Mouse (Mus musculus) kidney, postnatal 14 days (tissue): ENCODE measurements around the gene Dap.

Experiments
- DNase-seq: peaks from one replicate; pipeline ENCODE4 v3.0.0; 2022; ENCODE audit warnings: mixed read lengths

The Dap gene

DNA sequence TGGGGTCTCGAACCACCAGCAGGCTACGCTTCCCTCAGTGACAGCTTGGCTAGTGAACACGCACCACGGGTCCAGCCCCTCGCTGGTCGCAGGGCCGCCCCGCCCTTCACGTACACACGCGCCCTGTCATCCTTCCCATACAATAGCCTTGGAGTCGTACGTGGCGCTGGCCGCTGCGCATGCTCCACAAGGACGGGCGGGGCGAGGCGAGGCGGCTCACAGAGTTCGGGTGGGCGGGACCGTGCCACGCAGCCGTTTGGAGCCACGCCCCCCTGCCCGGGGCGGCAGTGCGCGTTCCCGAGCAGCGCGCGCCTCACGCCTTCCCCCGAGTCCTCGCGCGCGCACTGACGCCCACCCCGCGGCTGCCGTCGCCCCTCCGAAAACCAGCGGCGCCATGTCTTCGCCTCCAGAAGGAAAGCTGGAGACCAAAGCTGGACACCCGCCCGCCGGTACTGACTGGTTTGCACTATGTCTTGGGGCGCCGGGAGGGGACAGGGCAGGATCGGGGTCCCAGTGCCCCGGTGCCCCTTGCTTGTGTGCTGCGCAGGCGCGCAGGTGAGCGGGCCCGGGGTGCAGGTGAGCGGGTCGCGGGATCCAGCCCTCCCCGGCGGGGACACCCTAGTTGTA lies at the start of gene Dap:
Gene Dap, plus strand, starts transcription at position 180 of the 627 bp plus-strand sequence.
- peak; percentile 99 for DNase-seq

DNA sequence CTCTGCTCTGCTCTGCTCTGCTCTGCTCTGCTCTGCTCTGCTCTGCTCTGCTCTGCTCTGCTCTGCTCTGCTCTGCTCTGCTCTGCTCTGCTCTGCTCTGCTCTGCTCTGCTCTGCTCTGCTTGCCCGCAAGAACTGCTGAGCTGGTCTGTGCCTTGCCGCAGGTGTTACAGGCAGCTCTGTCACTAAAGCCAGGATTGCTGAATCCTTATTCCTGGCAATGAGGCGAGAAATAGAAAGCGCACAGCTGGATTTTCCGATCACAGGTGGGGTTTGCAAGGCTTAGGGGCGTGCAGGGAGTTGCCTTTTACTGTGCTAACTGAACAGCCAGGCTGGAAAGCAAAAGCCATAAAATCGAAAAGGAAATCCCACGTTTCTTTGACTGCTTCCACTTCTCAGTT lies 47.5 kb upstream of the Dap start:
- DNase-seq = no peak

- DNase-seq = no peak
Observed at GRCm38 (mm10) chr15:31184651-31185443, 39.3 kb upstream of the Dap start.

DNA sequence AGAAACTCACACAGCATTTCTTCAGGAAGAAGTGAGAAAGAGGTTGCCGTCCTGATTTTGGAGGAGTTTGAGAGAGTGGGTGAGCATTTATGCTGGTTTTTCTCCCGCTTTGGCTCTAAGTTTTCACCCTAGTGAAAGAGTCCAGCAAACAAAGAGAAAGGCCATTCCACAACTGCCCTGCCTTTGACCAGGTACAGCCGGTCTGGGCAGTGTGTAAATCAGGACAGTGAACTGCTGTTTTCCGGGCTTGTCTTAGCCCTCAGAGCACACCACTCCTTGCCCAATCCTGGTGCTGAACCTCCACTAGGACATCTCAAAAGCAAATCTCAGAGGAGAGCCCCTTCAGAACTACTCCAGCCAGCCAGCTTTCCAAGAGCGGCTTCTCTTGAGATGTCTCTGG lies 38.6 kb upstream of the Dap start:
- no peak for DNase-seq

GRCm38 (mm10) chr15:31186371-31186901 lies 37.7 kb upstream of the Dap start:
- DNase-seq = no peak

DNA sequence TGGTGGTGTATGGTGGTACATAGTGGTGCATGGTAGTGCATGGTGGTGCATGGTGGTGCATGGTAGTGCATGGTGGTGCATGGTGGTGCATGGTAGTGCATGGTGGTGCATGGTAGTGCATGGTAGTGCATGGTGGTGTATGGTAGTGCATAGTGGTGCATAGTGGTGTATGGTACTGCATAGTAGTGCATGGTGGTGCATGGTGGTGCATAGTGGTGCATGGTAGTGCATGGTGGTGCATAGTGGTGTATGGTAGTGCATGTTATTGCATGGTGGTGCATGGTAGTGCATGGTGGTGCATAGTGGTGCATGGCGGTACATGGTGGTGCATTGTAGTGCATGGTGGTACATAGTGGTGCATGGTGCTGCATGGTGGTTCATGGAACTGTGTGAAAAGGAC lies 31.6 kb upstream of the Dap start:
- no peak for DNase-seq

GRCm38 (mm10) chr15:31195776-31196175 lies 28.3 kb upstream of the Dap start:
- no peak for DNase-seq

DNA sequence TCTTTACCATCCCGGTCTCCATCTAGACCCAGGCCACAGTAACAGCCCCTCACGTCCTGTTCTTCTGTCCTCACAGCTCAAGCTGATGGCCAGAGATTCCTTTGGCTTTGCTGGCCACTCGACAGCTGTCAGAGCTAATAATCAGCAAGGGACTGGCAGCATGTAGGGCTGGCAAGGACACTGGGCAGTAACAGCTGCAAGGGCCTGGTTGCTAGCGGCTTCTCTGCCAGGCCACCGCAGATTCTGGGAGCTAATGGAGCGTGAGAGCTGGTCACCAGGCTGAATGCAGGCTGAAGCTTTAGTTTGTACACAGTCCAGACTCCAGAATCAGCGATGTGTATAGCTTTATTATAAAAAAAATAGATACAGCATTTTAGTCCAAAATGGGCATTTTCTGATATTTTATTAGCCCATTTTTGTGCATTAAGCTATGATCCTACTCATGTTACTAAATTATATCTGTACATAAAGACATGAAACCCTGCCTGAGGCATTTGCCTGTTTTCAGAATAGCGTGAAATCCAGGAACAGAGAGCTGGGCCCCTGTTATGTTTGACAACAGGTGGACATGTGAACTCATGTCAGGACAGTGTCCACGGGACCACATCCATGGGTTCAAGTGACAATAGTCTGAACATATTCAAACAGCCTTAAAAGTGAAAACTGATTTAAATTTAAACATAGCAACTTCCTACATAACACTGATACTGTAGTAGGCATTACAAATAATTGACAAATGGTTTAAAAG lies 16.6 kb upstream of the Dap start:
- DNase-seq = peak; percentile 40

DNA sequence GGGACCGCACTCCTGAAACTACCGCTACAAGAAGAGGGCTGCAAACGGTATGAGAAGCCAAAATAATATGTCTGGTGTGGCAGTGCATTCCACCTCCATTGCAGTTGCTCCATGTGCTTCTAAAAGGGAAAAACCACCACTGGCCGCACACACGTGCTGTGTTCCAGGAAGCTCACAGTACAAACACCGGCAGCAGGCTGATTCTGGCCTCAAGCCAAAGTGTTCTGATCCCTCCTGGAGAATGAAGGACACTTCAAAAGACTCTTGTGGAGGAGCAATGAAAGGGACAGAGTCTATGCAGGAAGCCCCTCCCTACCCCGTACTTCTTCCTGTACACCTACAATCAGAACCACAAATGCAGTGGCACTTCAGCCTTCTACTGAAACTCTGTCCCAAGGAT lies 12.2 kb upstream of the Dap start:
- peak; percentile 60 for DNase-seq

GRCm38 (mm10) chr15:31213619-31214270 lies 10.4 kb upstream of the Dap start:
- no peak for DNase-seq

GRCm38 (mm10) chr15:31222216-31222615 lies 1.9 kb upstream of the Dap start:
- no peak for DNase-seq

DNA sequence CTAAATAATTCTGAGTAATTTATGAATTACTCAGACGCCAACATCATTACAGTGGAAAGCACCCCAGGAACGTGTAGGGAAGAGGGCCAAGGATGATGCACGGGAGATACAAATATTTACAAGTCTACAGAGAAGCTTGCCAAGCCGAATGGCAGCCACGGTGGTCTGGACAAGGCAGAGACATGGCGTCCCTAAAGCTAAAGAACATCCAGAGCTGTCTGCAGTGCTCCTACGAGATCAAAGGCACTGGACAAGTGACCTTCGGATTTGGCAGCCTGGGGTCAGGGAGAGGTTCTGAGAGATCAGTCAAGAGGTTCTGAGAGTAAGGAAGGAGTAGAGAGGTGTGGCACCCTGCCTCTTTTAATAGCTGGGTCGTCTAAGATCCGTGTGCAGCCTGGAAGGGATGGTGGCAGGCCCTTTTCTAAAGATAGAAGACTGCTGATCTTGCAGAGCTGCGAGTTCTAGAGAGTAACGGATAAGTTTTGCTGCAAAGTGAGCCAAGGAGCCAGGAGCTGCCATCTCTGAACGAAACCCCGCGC lies 449 bp upstream of the Dap start:
- no peak for DNase-seq

- peak; percentile 41 for DNase-seq
Observed at GRCm38 (mm10) chr15:31224806-31225642, 910 bp downstream of the Dap start.

- DNase-seq = no peak
Observed at GRCm38 (mm10) chr15:31225643-31226325, 1.7 kb downstream of the Dap start.

GRCm38 (mm10) chr15:31226464-31226863 lies 2.4 kb downstream of the Dap start:
- no peak for DNase-seq

DNA sequence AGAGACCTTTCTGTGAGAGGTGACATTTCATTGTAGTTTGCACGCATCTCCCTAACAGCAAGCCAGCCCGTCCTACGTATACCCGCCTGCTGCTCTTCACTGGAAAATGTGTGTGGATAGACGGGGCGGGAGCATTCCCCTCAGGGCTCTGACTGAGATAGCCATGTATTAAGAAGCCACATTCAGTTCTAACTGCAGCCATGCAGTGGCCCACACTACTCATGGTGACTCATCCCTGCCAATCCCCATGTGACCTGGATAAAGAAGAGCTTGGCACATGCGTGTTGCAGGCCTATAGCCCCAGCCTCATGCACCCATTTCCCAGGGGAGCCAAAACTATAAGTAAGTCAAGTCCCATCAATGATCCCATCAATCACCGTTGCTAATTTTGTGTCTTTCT lies 3.7 kb downstream of the Dap start:
- no peak for DNase-seq

GRCm38 (mm10) chr15:31233006-31233405 lies 8.9 kb downstream of the Dap start:
- no peak for DNase-seq

DNA sequence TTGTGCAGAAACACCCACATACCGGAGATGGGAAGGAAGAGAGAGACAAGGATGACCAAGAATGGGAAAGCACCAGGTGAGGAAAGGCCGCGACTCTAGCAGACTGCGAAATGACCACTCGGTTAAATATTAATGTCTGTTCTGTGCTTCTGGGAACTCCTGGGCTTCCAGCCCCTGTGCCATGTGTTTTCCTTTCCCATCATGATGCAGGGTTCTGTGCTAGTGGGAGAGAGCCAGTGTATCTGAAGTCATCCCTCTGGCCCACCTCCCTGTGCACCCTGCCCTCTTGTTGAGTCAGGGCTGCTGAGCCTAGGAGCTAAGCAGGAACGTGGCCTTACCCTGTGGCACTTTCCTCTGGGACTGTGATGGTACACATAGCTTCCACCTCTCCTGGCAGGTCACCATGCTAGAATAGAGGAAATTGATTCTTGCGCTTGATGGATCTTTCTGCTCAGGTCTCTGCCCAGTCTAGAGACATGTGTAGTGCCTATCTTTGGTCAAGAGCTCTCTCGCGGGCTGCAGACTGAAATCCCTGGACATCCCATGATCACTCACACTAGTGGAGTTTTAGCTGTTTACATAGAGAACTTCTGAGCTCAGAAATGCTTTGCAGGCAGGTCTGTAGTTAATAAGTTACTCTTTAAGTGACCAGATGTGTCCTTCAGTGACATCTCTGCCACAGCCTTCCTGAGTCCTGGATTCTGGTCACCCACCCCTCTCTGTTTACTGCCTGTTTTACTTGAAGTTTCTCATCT lies 11.9 kb downstream of the Dap start:
- peak; percentile 41 for DNase-seq

DNA sequence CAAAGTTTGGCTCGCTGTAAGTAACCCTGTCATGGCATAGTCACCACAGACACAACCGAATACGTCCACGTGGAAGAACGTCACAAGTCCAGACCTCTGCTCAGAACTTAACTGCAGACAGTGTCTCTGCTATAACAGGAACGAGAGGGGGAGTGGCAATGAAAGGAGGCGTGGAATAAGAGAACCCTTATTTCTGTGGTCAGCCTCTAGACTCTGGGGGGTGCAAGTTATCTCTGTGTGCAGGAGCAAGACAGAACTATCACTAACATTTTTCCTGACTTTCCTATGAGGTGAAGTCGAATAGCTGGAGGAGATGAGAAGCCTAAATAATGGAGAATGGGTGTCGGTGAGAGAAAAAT lies 12.4 kb downstream of the Dap start:
- no peak for DNase-seq

GRCm38 (mm10) chr15:31237368-31237767 lies 13.3 kb downstream of the Dap start:
- peak; percentile 41 for DNase-seq
